26 mouse cellular contexts compared by ENCODE assay signal in genomic region chr13:41569776-41570175, GRCm38 (mm10). TPM values are rescaled to one million over a fixed set of nuclear protein-coding genes. Genes with fewer than 3 reads are reported as not detected.
DNase-seq lines count a peak whose midpoint lies in the region; ATAC-seq and TF ChIP-seq lines count a peak whose summit lies in the region.
"Had no signal": no experiment of that assay in that cellular context is flagged by ENCODE, and none has a peak within 500 bp of the region (broad histone marks: within the 10 kb centered on the region; RNA-seq: fewer than 3 reads in every experiment).

No protein-coding gene starts in this region.

- no peaks in the 10 kb centered on the region for H3K9me3 ChIP-seq in heart, embryonic 11.5 days (replicated peaks; ENCODE audit: control insufficient read depth, low read length)
- H3K9me3 ChIP-seq in midbrain, embryonic 11.5 days (ENCODE audit: control insufficient read depth, low read length): no peaks in the 10 kb centered on the region
- no peaks in the 10 kb centered on the region for H3K9me3 ChIP-seq in midbrain, postnatal 0 days (ENCODE audit: low read length)
- H3K9me3 ChIP-seq: embryonic facial prominence, embryonic 13.5 days; embryonic facial prominence, embryonic 15.5 days; forebrain, embryonic 13.5 days; forebrain, embryonic 15.5 days; G1E had no signal

- H3K4me3 ChIP-seq in heart, embryonic 11.5 days (ENCODE audit: low read depth, low read length): no peak overlapping the region
- H3K4me3 ChIP-seq in midbrain, embryonic 11.5 days (ENCODE audit: low read depth, low read length): no peak overlapping the region
- H3K4me3 ChIP-seq in midbrain, postnatal 0 days (ENCODE audit: low read depth, low read length): no peak overlapping the region
- H3K4me3 ChIP-seq: embryonic facial prominence, embryonic 13.5 days; embryonic facial prominence, embryonic 15.5 days; forebrain, embryonic 13.5 days; forebrain, embryonic 15.5 days had no signal

- H3K27me3 ChIP-seq in heart, embryonic 11.5 days (ENCODE audit: control insufficient read depth, insufficient read depth, low read length): no peaks in the 10 kb centered on the region
- no peaks in the 10 kb centered on the region for H3K27me3 ChIP-seq in midbrain, embryonic 11.5 days (ENCODE audit: control insufficient read depth, insufficient read depth, low read length)
- H3K27me3 ChIP-seq in midbrain, postnatal 0 days (ENCODE audit: insufficient read depth, low read length): no peaks in the 10 kb centered on the region
- H3K27me3 ChIP-seq: CH12.LX; embryonic facial prominence, embryonic 13.5 days; embryonic facial prominence, embryonic 15.5 days; forebrain, embryonic 15.5 days had no signal

- no peaks in the 10 kb centered on the region for H3K36me3 ChIP-seq in heart, embryonic 11.5 days (ENCODE audit: control insufficient read depth, insufficient read depth, low read length)
- no peaks in the 10 kb centered on the region for H3K36me3 ChIP-seq in midbrain, embryonic 11.5 days (ENCODE audit: control insufficient read depth, insufficient read depth, low read length)
- no peaks in the 10 kb centered on the region for H3K36me3 ChIP-seq in midbrain, postnatal 0 days (ENCODE audit: insufficient read depth, low read length)
- H3K36me3 ChIP-seq: embryonic facial prominence, embryonic 13.5 days; embryonic facial prominence, embryonic 15.5 days; forebrain, embryonic 15.5 days; G1E had no signal

- H3K9ac ChIP-seq in heart, embryonic 11.5 days (ENCODE audit: low read depth, low read length): no peak overlapping the region
- H3K9ac ChIP-seq in midbrain, embryonic 11.5 days (ENCODE audit: low read length): no peak overlapping the region
- no peak overlapping the region for H3K9ac ChIP-seq in midbrain, postnatal 0 days (replicated peaks; ENCODE audit: low read length, poor library complexity, severe bottlenecking)
- H3K9ac ChIP-seq: embryonic facial prominence, embryonic 13.5 days; embryonic facial prominence, embryonic 15.5 days; forebrain, embryonic 13.5 days; forebrain, embryonic 15.5 days; forebrain, postnatal 0 days had no signal

- peak; percentile 81 for DNase-seq in heart, adult 11 months
- peak; percentile 19 for DNase-seq in midbrain, embryonic 11.5 days (ENCODE audit: low spot score, missing footprints)
- no peak for DNase-seq in midbrain, postnatal 0 days (ENCODE audit: low spot score)
- peak; percentile 52 for DNase-seq in NIH3T3 (ENCODE audit: low read depth)
- no peak for DNase-seq in left cerebral cortex, postnatal 36 days (ENCODE audit: low spot score in 2 of 2)
- DNase-seq: adrenal gland, adult 2 months; adrenal gland, postnatal 10 days; adrenal gland, postnatal 25 days; B cell, adult 2 months; cerebellum, adult 11 months; cerebellum, adult 18-20 months; cerebellum, adult 8-10 months; cerebellum, adult 9-11 months; cerebellum, postnatal 14 days; cerebellum, postnatal 36 days; embryo, embryonic 11 days; forebrain, postnatal 0 days had no signal

- WGBS in heart, embryonic 11.5 days (ENCODE audit: insufficient replicate concordance): 63% methylated on average over 3 of the region's 3 CpGs
- 88% methylated on average over 3 of the region's 3 CpGs for WGBS in midbrain, embryonic 11.5 days
- WGBS in midbrain, postnatal 0 days: 80% methylated on average over 3 of the region's 3 CpGs

- TF ChIP-seq CTCF in midbrain, postnatal 0 days (IDR thresholded peaks at IDR 0.05): no peak

- intact Hi-C loops in left cerebral cortex, postnatal 36 days (cut with DNase I): loop anchor here (5.0 to 10.0 kb wide), 2 partner anchors 267 to 425 kb away; no protein-coding TSS in a partner anchor

- no peak overlapping the region for H3K4me2 ChIP-seq in heart, embryonic 11.5 days
- no peak overlapping the region for H3K4me2 ChIP-seq in midbrain, embryonic 11.5 days
- no peak overlapping the region for H3K4me2 ChIP-seq in midbrain, postnatal 0 days (ENCODE audit: low read depth, low read length, poor library complexity, severe bottlenecking)
- H3K4me2 ChIP-seq: embryonic facial prominence, embryonic 13.5 days; embryonic facial prominence, embryonic 15.5 days; forebrain, embryonic 13.5 days; forebrain, embryonic 15.5 days had no signal

- no peaks in the 10 kb centered on the region for H3K4me1 ChIP-seq in heart, embryonic 11.5 days (ENCODE audit: control insufficient read depth, insufficient read depth, low read length)
- peaks cover 2% of the 10 kb centered on the region; the same call in 1 of the 2 replicates for H3K4me1 ChIP-seq in midbrain, embryonic 11.5 days (ENCODE audit: control insufficient read depth, insufficient read depth, low read length)
- H3K4me1 ChIP-seq in midbrain, postnatal 0 days (ENCODE audit: insufficient read depth, low read length): no peaks in the 10 kb centered on the region

- no peak for ATAC-seq in heart, embryonic 11.5 days (replicated peaks; ENCODE audit: insufficient number of reproducible peaks, low FRiP score, low TSS enrichment)
- no peak for ATAC-seq in midbrain, embryonic 11.5 days (ENCODE audit: low FRiP score)
- no peak for ATAC-seq in midbrain, postnatal 0 days (ENCODE audit: low FRiP score)
- ATAC-seq in erythroblast, adult 5-6 weeks (replicated peaks; ENCODE audit: low FRiP score, poor library complexity, severe bottlenecking): no peak
- ATAC-seq: CD4-positive, CD25-positive, alpha-beta regulatory T cell, adult 4 months; forebrain, embryonic 13.5 days; forebrain, embryonic 15.5 days; forebrain, postnatal 0 days had no signal

- no peak overlapping the region for H3K27ac ChIP-seq in heart, embryonic 11.5 days (ENCODE audit: low read depth, low read length)
- no peak overlapping the region for H3K27ac ChIP-seq in midbrain, embryonic 11.5 days (ENCODE audit: low read depth, low read length)
- no peak overlapping the region for H3K27ac ChIP-seq in midbrain, postnatal 0 days (ENCODE audit: low read depth, low read length)
- H3K27ac ChIP-seq: embryonic facial prominence, embryonic 13.5 days; embryonic facial prominence, embryonic 15.5 days; forebrain, embryonic 13.5 days; forebrain, embryonic 15.5 days had no signal

RNA-seq across cellular contexts. Expression of gene Tmem170b, which starts 35.9 kb away (rescaled TPM):
- polyA plus RNA-seq in heart, embryonic 11.5 days (2014; fragmentation: Nextera tagmentation; extraction: Ambion mirVana): 17.6 and 20.3 TPM in 2 replicates
- polyA plus RNA-seq in midbrain, embryonic 11.5 days (2014; fragmentation: Nextera tagmentation; extraction: Ambion mirVana): 23.8 and 25.9 TPM in 2 replicates
- 33.2 and 39.3 TPM in 2 replicates for total RNA-seq in midbrain, postnatal 0 days (2014; rRNA removed)
- polyA plus RNA-seq in midbrain, postnatal 0 days (2015; fragmentation: Nextera tagmentation; extraction: Ambion mirVana): 37.4 and 39.3 TPM in 2 replicates
- 7.7 and 9.4 TPM in 2 replicates for total RNA-seq in erythroblast, adult 5-6 weeks (2015; ENCODE audit: low replicate concordance)
- 7.1 and 8.5 TPM in 2 replicates for total RNA-seq in erythroblast, adult 5-6 weeks (2017; ENCODE audit: low replicate concordance)
- 10 to 100 TPM; 84.3 to 86.1 TPM for total RNA-seq in left cerebral cortex, postnatal 36 days (2021)

Comparison
In these comparisons a context has a peak if more than half of its experiments do, and no peak if none do; other contexts are left out.
1. DNase-seq: peak in heart, adult 11 months (single experiment), midbrain, embryonic 11.5 days (single experiment) and NIH3T3 (single experiment); none in midbrain, postnatal 0 days (single experiment) and left cerebral cortex, postnatal 36 days (0 of 2).